Mouse (Mus musculus): ENCODE results near the gene Hnrnpa1. TPM values are rescaled to one million over a fixed set of nuclear protein-coding genes. Genes with fewer than 3 reads are reported as not detected.
"Not testable (repeated sequence)": the region's sequence is repeated elsewhere in the genome, so short reads cannot be mapped to it uniquely, and the experiment has no call there.

Gene Hnrnpa1
- polyA plus RNA-seq, 1 experiment from 2014 or later = 503 TPM

DNA sequence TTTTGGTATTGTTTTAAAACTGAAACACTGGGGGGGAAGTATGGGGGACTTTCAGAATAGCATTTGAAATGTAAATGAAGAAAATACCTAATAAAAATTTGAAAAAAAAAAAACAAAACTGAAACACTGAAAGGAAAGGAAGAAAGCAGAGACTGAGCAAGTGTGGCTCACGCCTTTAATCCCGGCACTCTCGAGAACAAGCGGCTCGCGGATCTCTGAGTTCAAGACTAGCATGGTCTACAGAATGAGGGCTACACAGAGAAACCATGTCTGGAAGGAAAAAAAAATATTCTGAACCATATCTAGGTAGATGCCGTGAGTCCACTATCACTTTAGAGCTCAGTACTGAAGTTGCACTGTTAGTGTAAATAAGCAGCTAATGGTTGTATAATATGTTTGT, 2.9 kb upstream of the Hnrnpa1 start:
- Histone ChIP-seq H3K4me2 (ENCODE audit: low read depth, low read length) (no peak overlapping the region), H3K9me3 (ENCODE audit: control insufficient read depth, low read length) (no peaks in the 10 kb centered on the region), H3K36me3 (ENCODE audit: control insufficient read depth, insufficient read depth, low read length) (no peaks in the 10 kb centered on the region), H3K4me3 (ENCODE audit: low read length) (no peak overlapping the region), H3K27ac (ENCODE audit: low read length) (no peak overlapping the region), H3K27me3 (replicated peaks; ENCODE audit: control insufficient read depth, insufficient read depth, low read length) (no peaks in the 10 kb centered on the region), H3K4me1 (ENCODE audit: control insufficient read depth, insufficient read depth, low read length) (peaks cover 5% of the 10 kb centered on the region), H3K9ac (ENCODE audit: low read depth, low read length) (no peak overlapping the region)
- WGBS = 91% methylated on average over 7 of the region's 7 CpGs
- ATAC-seq = no peak

DNA sequence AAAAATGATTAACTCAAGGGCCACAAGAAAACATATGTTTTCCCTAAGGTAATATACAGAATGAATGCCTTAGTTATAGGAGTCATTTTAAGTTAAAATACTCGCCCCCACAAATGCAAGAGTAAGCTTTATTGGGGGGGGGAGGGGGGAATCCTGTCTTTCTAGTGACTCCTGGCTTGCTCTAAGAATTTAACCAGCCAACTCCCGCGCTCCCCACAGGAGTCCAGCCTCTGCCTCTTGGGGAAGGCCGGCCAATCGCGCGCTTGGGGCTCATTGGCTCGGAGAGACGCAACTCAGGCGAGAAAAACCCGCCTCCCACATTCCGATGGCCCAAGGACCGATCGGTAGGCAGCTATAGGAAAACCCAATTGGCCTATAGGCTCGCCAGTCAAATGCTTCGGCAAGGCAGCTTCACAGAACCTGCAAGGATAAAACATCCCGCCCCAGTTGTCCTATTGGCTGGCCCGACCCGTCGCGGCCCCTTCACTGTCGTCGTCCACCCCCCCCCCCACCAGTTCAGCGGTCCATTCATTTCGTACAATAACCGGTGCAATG, 1.0 kb upstream of the Hnrnpa1 start:
- H3K36me3 ChIP-seq (ENCODE audit: control insufficient read depth, insufficient read depth, low read length) = peaks cover 4% of the 10 kb centered on the region; the same call in 1 of the 2 replicates

DNA sequence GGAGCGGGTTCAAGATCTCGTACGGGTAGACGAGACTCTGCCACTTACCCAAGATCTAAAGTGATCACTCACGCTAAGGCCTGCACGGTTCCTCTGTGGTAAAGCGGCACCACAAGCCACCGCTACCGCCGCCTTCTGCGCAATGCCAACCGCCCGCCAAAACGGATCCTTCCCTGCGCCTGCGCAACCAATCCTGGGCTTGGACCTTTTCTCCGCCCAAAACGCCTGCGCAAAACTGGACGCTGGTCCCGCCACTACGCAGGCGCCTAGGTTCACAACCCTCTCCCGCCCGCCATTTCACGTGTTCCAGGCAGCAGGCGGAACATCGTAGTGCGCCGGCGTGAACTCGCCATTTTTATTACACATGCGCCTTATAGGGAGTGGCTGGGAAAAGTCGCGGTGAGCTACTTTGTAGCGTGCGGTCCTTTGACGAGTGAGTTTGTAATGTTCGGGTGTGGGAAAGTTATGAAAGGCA, 510 bp upstream of the Hnrnpa1 start, which contains the start of gene Cbx5:
Gene Cbx5 (minus strand): TSS at position 132 of the 475 bp plus-strand sequence.
- Histone ChIP-seq H3K9me3 (ENCODE audit: control insufficient read depth, low read length) (no peaks in the 10 kb centered on the region), H3K36me3 (ENCODE audit: control insufficient read depth, insufficient read depth, low read length) (peaks cover 4% of the 10 kb centered on the region; the same call in 1 of the 2 replicates), H3K4me2 (ENCODE audit: low read depth, low read length) (peak within 1 kb of the TSS; percentile 73), H3K9ac (ENCODE audit: low read depth, low read length) (peak within 1 kb of the TSS; percentile 74), H3K27ac (ENCODE audit: low read length) (peak within 1 kb of the TSS; percentile 93), H3K4me3 (ENCODE audit: low read length) (peak within 1 kb of the TSS; percentile 74), H3K4me1 (ENCODE audit: control insufficient read depth, insufficient read depth, low read length) (peaks cover 17% of the 10 kb centered on the region), H3K27me3 (replicated peaks; ENCODE audit: control insufficient read depth, insufficient read depth, low read length) (no peaks in the 10 kb centered on the region)
- peak; percentile 94 for ATAC-seq
- WGBS = under 1% methylated on average over 39 of the region's 39 CpGs

More for the DNA sequence above, 1.0 kb upstream of the Hnrnpa1 start:
- Histone ChIP-seq H3K27ac (ENCODE audit: low read length) (peak overlapping the region; percentile 93), H3K4me3 (ENCODE audit: low read length) (peak overlapping the region; percentile 74), H3K9ac (ENCODE audit: low read depth, low read length) (peak overlapping the region; percentile 69), H3K27me3 (replicated peaks; ENCODE audit: control insufficient read depth, insufficient read depth, low read length) (no peaks in the 10 kb centered on the region), H3K4me1 (ENCODE audit: control insufficient read depth, insufficient read depth, low read length) (peaks cover 17% of the 10 kb centered on the region), H3K4me2 (ENCODE audit: low read depth, low read length) (peak overlapping the region; percentile 52), H3K9me3 (ENCODE audit: control insufficient read depth, low read length) (no peaks in the 10 kb centered on the region)
- peak; percentile 92 for ATAC-seq
- under 1% methylated on average over 26 of the region's 26 CpGs for WGBS

GRCm38 (mm10) chr15:103241071-103242018, 1.1 kb downstream of the Hnrnpa1 start:
- WGBS = 10% methylated on average over 12 of the region's 12 CpGs

DNA sequence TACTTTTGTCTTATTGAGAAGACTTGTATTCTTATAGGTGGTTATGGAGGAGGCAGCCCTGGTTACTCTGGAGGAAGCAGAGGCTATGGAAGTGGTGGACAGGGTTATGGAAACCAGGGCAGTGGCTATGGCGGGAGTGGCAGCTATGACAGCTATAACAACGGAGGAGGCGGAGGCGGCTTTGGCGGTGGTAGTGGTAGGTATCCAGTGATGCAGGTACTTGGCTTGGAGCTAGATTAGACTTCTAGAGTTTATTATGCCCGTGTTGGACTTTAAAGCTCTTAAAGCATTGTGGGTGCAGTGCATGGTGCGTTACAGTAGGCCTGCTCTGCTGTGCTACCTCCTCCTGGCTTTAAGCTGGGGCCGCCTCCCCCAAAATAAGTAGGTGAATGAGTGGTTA, 2.7 kb downstream of the Hnrnpa1 start:
- peaks cover 15% of the 10 kb centered on the region for H3K36me3 ChIP-seq (ENCODE audit: control insufficient read depth, insufficient read depth, low read length)
- H3K9me3 ChIP-seq (ENCODE audit: control insufficient read depth, low read length) = no peaks in the 10 kb centered on the region
- peaks cover 19% of the 10 kb centered on the region for H3K4me1 ChIP-seq (ENCODE audit: control insufficient read depth, insufficient read depth, low read length)
- peak overlapping the region; percentile 49; the same call in 1 of the 2 replicates for H3K9ac ChIP-seq (ENCODE audit: low read depth, low read length)
- 50% methylated on average over 8 of the region's 8 CpGs for WGBS
- no peaks in the 10 kb centered on the region for H3K27me3 ChIP-seq (replicated peaks; ENCODE audit: control insufficient read depth, insufficient read depth, low read length)
- H3K4me3 ChIP-seq (ENCODE audit: low read length) = peak overlapping the region; percentile 74
- H3K27ac ChIP-seq (ENCODE audit: low read length) = no peak overlapping the region
- H3K4me2 ChIP-seq (ENCODE audit: low read depth, low read length) = peak overlapping the region; percentile 73
- no peak for ATAC-seq

More at GRCm38 (mm10) chr15:103241071-103242018, 1.1 kb downstream of the Hnrnpa1 start:
- not testable (repeated sequence) for H3K27me3 ChIP-seq (replicated peaks; ENCODE audit: control insufficient read depth, insufficient read depth, low read length); ATAC-seq; H3K9me3 ChIP-seq (ENCODE audit: control insufficient read depth, low read length)
- H3K4me3 ChIP-seq (ENCODE audit: low read length) = peak overlapping the region; percentile 74
- H3K27ac ChIP-seq (ENCODE audit: low read length) = peak overlapping the region; percentile 87
- H3K4me1 ChIP-seq (ENCODE audit: control insufficient read depth, insufficient read depth, low read length) = peaks cover 19% of the 10 kb centered on the region
- peaks cover 10% of the 10 kb centered on the region for H3K36me3 ChIP-seq (ENCODE audit: control insufficient read depth, insufficient read depth, low read length)
- peak overlapping the region; percentile 73 for H3K4me2 ChIP-seq (ENCODE audit: low read depth, low read length)
- peak overlapping the region; percentile 74 for H3K9ac ChIP-seq (ENCODE audit: low read depth, low read length)

GRCm38 (mm10) chr15:103245616-103246015, 5.4 kb downstream of the Hnrnpa1 start:
- WGBS = 71% methylated on average over 6 of the region's 6 CpGs
- Histone ChIP-seq H3K27me3 (replicated peaks; ENCODE audit: control insufficient read depth, insufficient read depth, low read length) (no peaks in the 10 kb centered on the region), H3K27ac (ENCODE audit: low read length) (no peak overlapping the region), H3K9ac (ENCODE audit: low read depth, low read length) (no peak overlapping the region), H3K9me3 (ENCODE audit: control insufficient read depth, low read length) (no peaks in the 10 kb centered on the region), H3K4me3 (ENCODE audit: low read length) (no peak overlapping the region), H3K4me1 (ENCODE audit: control insufficient read depth, insufficient read depth, low read length) (peaks cover 19% of the 10 kb centered on the region), H3K36me3 (ENCODE audit: control insufficient read depth, insufficient read depth, low read length) (peaks cover 22% of the 10 kb centered on the region), H3K4me2 (ENCODE audit: low read depth, low read length) (no peak overlapping the region)
- no peak for ATAC-seq

- Histone ChIP-seq H3K27me3 (replicated peaks; ENCODE audit: control insufficient read depth, insufficient read depth, low read length) (no peaks in the 10 kb centered on the region), H3K4me3 (ENCODE audit: low read length) (no peak overlapping the region), H3K4me1 (ENCODE audit: control insufficient read depth, insufficient read depth, low read length) (peaks cover 17% of the 10 kb centered on the region), H3K9ac (ENCODE audit: low read depth, low read length) (no peak overlapping the region), H3K4me2 (ENCODE audit: low read depth, low read length) (no peak overlapping the region), H3K9me3 (ENCODE audit: control insufficient read depth, low read length) (no peaks in the 10 kb centered on the region), H3K27ac (ENCODE audit: low read length) (no peak overlapping the region), H3K36me3 (ENCODE audit: control insufficient read depth, insufficient read depth, low read length) (peaks cover 22% of the 10 kb centered on the region)
- no peak for ATAC-seq
- 84% methylated on average over 9 of the region's 9 CpGs for WGBS
Measured at GRCm38 (mm10) chr15:103247078-103247781, 7.0 kb downstream of the Hnrnpa1 start.

DNA sequence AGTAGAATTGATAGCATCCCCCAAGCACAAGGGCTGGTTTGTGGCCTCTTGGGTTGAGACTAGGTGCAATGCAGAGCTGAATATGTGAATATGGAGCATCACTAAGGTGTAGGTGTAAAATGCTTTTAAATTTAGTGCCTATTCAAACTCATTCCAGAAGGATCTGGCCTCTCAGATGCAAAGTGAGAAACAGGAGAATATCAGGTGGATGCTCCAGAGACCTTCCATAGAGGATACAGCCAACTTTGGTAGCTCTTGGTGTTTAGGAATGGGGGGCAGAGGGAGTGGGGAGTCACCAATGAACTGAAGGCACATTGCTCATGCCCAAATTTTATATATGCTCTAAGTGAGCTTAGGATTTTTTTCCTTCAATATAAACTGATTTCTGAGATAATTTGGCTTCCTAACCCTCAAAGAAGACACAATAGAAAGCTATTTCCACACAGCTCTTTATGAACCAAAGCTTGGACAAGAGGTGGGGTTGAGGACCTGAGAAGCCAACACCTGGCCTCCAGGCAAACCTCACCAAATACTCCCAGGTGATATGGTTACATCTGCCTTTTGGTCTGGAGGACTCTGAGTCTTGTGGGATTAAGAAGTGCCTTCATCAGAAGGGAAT, 7.7 kb downstream of the Hnrnpa1 start:
- H3K4me1 ChIP-seq (ENCODE audit: control insufficient read depth, insufficient read depth, low read length) = peaks cover 10% of the 10 kb centered on the region
- H3K36me3 ChIP-seq (ENCODE audit: control insufficient read depth, insufficient read depth, low read length) = peaks cover 20% of the 10 kb centered on the region
- H3K9ac ChIP-seq (ENCODE audit: low read depth, low read length) = no peak overlapping the region
- no peak overlapping the region for H3K4me3 ChIP-seq (ENCODE audit: low read length)
- no peaks in the 10 kb centered on the region for H3K9me3 ChIP-seq (ENCODE audit: control insufficient read depth, low read length)
- H3K27me3 ChIP-seq (replicated peaks; ENCODE audit: control insufficient read depth, insufficient read depth, low read length) = no peaks in the 10 kb centered on the region
- H3K4me2 ChIP-seq (ENCODE audit: low read depth, low read length) = no peak overlapping the region
- H3K27ac ChIP-seq (ENCODE audit: low read length) = no peak overlapping the region
- ATAC-seq = no peak
